Mouse (Mus musculus): ENCODE data around the gene Nmur1.

Gene Nmur1

DNA sequence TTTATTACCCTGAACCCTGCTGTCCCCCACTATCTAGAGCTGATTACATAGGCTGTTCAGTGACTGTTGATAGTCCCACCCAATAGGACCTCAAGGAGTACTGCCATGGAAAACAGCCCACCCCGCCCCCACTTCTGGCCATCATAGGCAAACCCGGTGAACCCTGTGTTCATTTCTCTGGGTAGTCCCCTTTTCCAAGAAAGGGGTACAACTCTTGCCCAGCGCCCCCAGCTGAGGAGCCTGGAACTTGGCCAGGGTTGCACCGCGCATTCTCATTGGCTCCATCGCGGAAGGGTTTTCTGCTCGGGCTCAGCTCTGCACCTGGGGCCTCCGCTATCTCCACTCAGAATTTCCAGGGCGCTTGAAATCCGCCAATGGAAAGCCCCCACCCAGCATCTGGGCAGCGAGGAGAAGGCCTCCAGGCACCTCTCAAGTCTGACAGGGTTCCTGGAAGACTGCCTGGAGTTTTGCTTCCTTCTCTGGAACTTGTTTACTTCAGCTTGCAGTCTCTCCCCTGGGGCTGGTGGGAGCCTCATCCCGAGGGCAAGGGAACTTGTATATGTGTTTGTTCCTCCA lies 21.7 kb upstream of the Nmur1 start:
- POLR2A ChIA-PET = interaction anchor here in 3 of 4 experiments (0.7 to 22.9 kb wide), 31 partner anchors 8 to 89 kb away, joined by 3 to 638 read pairs (median 4); partner anchors contain the start of genes Ptma (in 3 of the 3) and Ncl (in 1 of the 3)
- CTCF ChIA-PET = interaction anchor here (0.6 to 1.3 kb wide), 17 partner anchors 17 to 594 kb away, joined by 3 to 7 read pairs (median 4); no protein-coding TSS in a partner anchor

- CTCF ChIA-PET = interaction anchor here (0.6 to 1.8 kb wide), 11 partner anchors 13 to 1520 kb away, joined by 3 to 10 read pairs (median 3); no protein-coding TSS in a partner anchor
These were observed 17.6 kb upstream of the Nmur1 start for GRCm38 (mm10) chr1:86443386-86444172.

DNA sequence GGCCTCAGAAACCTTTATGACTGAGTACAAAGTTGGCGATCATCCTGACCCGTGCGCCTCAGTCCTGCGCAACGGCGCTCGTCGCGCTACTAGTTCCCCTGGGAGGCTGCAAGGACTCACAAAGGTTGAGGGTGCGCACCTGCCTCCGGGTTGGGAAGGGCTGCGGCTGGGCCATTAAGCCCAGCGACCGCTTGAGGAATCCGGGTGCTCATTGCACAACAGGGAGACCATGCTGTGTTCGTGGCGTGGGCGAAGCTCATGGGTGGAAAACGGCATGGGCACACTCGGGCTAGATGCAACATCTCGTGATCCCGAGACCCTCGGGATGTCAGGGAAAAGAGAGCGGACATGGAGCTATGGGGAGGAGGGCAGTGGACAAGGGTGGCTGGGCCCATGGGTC lies 16.8 kb upstream of the Nmur1 start:
- CTCF ChIA-PET = interaction anchor here (0.6 to 1.8 kb wide), 10 partner anchors 13 to 803 kb away, joined by 3 to 10 read pairs (median 3); no protein-coding TSS in a partner anchor
- POLR2A ChIA-PET = interaction anchor here (0.6 to 22.9 kb wide), 67 partner anchors 9 to 1719 kb away, joined by 3 to 638 read pairs (median 5); partner anchors contain the start of genes Ptma (in 4 of the 4), Ncl (in 2 of the 4), Pde6d (in 2 of the 4) and Cops7b (in 1 of the 4)

More at GRCm38 (mm10) chr1:86443386-86444172, 17.6 kb upstream of the Nmur1 start:
- POLR2A ChIA-PET = interaction anchor here (0.6 to 22.9 kb wide), 69 partner anchors 9 to 1718 kb away, joined by 3 to 638 read pairs (median 5); partner anchors contain the start of genes Ptma (in 4 of the 4), Ncl (in 2 of the 4), Pde6d (in 2 of the 4) and Cops7b (in 1 of the 4)

DNA sequence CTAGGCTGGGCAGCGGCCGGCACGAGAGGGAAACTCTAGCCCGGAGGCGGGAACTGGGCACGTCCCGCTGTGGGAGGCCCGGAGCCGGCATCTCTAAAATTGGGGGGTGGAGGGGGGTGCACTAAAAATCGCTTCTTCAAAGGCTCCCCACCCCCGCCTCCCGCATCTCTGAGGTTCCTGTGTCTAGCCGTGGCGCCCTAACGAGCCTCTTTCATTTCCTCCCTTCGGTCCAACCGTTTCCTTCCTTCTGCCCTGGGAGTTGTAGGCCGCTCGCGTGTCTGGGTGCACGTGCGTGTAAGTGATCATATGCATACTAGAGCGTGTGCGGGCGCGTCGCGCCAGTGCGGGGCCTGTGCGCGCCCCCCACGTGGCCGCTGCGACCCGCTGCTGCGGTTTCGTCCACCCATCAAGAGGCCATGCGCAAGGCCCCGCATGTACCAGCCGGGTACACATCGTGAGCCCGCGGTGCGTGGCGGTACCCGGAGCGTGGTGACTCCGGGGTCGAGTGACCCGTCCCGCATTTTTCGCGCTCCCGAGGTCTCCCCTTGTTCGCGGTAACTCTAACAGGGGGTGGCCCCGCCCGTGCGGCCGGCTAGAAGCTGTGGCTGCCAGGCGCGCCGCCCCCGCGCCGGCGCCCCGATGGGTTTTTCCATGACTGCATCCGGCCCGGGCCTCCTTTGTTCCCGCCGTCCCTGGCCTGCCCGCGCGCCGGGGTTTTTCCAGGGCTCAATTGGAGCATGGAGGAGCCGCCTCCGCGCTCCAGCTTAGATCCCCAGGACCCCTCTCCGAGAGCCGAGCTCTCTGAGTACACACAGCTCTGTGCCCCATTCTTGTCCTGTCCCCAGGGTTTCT lies 16.2 kb upstream of the Nmur1 start:
- ChIA-PET CTCF (interaction anchor here (0.6 to 1.8 kb wide), 10 partner anchors 12 to 804 kb away, joined by 3 to 10 read pairs (median 3); no protein-coding TSS in a partner anchor), POLR2A (interaction anchor here (0.6 to 22.9 kb wide), 68 partner anchors 8 to 1719 kb away, joined by 3 to 638 read pairs (median 5); partner anchors contain the start of genes Ptma (in 4 of the 4), Ncl (in 2 of the 4), Pde6d (in 2 of the 4) and Cops7b (in 1 of the 4))

DNA sequence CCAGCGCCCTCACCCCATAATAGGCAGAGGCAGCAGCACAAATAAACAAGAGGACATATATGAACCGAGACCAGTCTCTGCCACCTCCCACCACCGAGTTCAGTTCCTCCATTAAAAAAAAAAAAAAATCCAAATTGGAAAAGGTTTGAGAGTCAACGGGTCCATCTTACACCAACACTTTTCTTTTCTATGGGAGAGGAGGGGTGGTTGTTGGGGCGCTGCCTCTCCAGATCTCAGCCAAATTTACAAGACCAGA lies 15.6 kb upstream of the Nmur1 start:
- CTCF ChIA-PET = interaction anchor here in 3 of 4 experiments (0.7 to 3.1 kb wide), 4 partner anchors 10 to 141 kb away, joined by 3 to 23 read pairs (median 4); partner anchors contain the start of genes Cops7b (in 1 of the 3) and Pde6d (in 1 of the 3)
- POLR2A ChIA-PET = interaction anchor here in 3 of 4 experiments (0.8 to 22.9 kb wide), 18 partner anchors 12 to 87 kb away, joined by 3 to 638 read pairs (median 20); partner anchors contain the start of genes Ptma (in 3 of the 3) and Ncl (in 1 of the 3)

- ChIA-PET CTCF (interaction anchor here in 3 of 4 experiments (0.7 to 3.1 kb wide), 17 partner anchors 10 to 141 kb away, joined by 3 to 23 read pairs (median 5); partner anchors contain the start of genes Cops7b (in 1 of the 3), Pde6d (in 1 of the 3) and Ptma (in 1 of the 3)), POLR2A (interaction anchor here (0.6 to 22.9 kb wide), 41 partner anchors 9 to 298 kb away, joined by 3 to 638 read pairs (median 7); partner anchors contain the start of genes Ptma (in 3 of the 4), Ncl (in 2 of the 4), Cops7b (in 1 of the 4) and Pde6d (in 1 of the 4))
These were observed 15.1 kb upstream of the Nmur1 start for GRCm38 (mm10) chr1:86440887-86441723.

- CTCF ChIA-PET = interaction anchor here (0.5 to 3.1 kb wide), 44 partner anchors 8 to 327 kb away, joined by 3 to 23 read pairs (median 4); partner anchors contain the start of gene Ptma (in 1 of the 4)
- POLR2A ChIA-PET = interaction anchor here (0.6 to 22.9 kb wide), 55 partner anchors 10 to 210 kb away, joined by 3 to 638 read pairs (median 5); partner anchors contain the start of genes Ptma (in 3 of the 4), Ncl (in 2 of the 4), Cops7b (in 1 of the 4) and Pde6d (in 1 of the 4)
These were observed 14.3 kb upstream of the Nmur1 start for GRCm38 (mm10) chr1:86440171-86440886.

DNA sequence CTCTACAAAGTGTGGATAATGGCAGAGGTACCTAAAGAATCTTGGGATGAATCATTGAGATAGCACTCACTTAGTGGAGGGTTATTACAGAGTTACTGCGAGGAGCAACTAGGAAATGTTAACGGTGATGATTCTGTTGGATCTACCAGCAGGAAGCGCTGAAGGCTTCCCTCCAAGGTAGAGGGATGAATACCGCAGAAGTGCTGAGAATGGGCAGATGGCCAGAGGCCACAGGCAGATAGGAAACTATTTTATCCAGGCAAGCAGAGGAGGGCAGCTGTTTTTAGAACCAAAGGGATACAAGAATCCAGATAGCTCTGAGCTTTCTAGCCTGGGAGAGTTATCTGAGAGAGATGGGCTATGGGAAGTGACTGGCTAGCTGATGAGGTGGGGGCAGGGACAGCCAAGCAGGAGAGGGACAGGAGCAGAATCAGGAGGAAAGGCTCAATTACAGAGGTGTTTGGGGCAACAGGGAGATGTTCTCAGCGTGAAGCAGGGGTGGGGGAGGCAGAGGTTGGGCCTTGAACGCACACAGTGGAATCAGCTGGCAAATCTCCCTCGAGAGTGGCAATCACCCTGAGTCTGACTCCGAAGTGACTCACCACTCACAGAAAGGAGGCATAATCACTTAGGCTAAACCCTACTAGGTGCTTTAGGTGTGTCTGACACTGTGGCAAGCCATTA lies 13.6 kb upstream of the Nmur1 start:
- ChIA-PET CTCF (interaction anchor here (0.5 to 3.1 kb wide), 53 partner anchors 9 to 814 kb away, joined by 3 to 23 read pairs (median 4); partner anchors contain the start of gene Ptma (in 1 of the 4)), POLR2A (interaction anchor here (0.5 to 22.9 kb wide), 58 partner anchors 9 to 210 kb away, joined by 3 to 638 read pairs (median 5); partner anchors contain the start of genes Ptma (in 3 of the 4), Ncl (in 2 of the 4), Cops7b (in 1 of the 4) and Pde6d (in 1 of the 4))

GRCm38 (mm10) chr1:86438501-86438900 lies 12.5 kb upstream of the Nmur1 start:
- CTCF ChIA-PET = interaction anchor here (0.7 to 3.1 kb wide), 17 partner anchors 8 to 815 kb away, joined by 3 to 23 read pairs (median 5); no protein-coding TSS in a partner anchor
- POLR2A ChIA-PET = interaction anchor here in 3 of 4 experiments (0.6 to 22.9 kb wide), 31 partner anchors 9 to 90 kb away, joined by 3 to 638 read pairs (median 8); partner anchors contain the start of genes Ptma (in 3 of the 3), Ncl (in 2 of the 3) and Tex44 (in 1 of the 3)

- POLR2A ChIA-PET = interaction anchor here (0.6 to 22.9 kb wide), 36 partner anchors 8 to 124 kb away, joined by 3 to 638 read pairs (median 5); partner anchors contain the start of genes Ncl (in 2 of the 4) and Ptma (in 2 of the 4)
These were observed 11.9 kb upstream of the Nmur1 start for GRCm38 (mm10) chr1:86438014-86438319.

GRCm38 (mm10) chr1:86437219-86438013 lies 11.4 kb upstream of the Nmur1 start:
- POLR2A ChIA-PET = interaction anchor here (0.6 to 22.9 kb wide), 38 partner anchors 8 to 1253 kb away, joined by 3 to 638 read pairs (median 5); partner anchors contain the start of genes Ptma (in 3 of the 4) and Ncl (in 2 of the 4)
- CTCF ChIA-PET = interaction anchor here (0.5 to 1.9 kb wide), 12 partner anchors 10 to 377 kb away, joined by 3 to 6 read pairs (median 3); no protein-coding TSS in a partner anchor

More at GRCm38 (mm10) chr1:86438014-86438319, 11.9 kb upstream of the Nmur1 start:
- CTCF ChIA-PET = interaction anchor here in 3 of 4 experiments (0.5 to 1.9 kb wide), 10 partner anchors 11 to 163 kb away, joined by 3 to 5 read pairs (median 3); no protein-coding TSS in a partner anchor

- ChIA-PET POLR2A (interaction anchor here (0.9 to 22.9 kb wide), 53 partner anchors 8 to 376 kb away, joined by 3 to 638 read pairs (median 5); partner anchors contain the start of genes Ncl (in 3 of the 4), Ptma (in 3 of the 4), Nmur1 (in 1 of the 4) and Tex44 (in 1 of the 4)), CTCF (interaction anchor here in 3 of 4 experiments (0.5 to 2.2 kb wide), 9 partner anchors 8 to 99 kb away, joined by 3 to 5 read pairs (median 4); no protein-coding TSS in a partner anchor)
These were observed 9.3 kb upstream of the Nmur1 start for GRCm38 (mm10) chr1:86435302-86435821.

DNA sequence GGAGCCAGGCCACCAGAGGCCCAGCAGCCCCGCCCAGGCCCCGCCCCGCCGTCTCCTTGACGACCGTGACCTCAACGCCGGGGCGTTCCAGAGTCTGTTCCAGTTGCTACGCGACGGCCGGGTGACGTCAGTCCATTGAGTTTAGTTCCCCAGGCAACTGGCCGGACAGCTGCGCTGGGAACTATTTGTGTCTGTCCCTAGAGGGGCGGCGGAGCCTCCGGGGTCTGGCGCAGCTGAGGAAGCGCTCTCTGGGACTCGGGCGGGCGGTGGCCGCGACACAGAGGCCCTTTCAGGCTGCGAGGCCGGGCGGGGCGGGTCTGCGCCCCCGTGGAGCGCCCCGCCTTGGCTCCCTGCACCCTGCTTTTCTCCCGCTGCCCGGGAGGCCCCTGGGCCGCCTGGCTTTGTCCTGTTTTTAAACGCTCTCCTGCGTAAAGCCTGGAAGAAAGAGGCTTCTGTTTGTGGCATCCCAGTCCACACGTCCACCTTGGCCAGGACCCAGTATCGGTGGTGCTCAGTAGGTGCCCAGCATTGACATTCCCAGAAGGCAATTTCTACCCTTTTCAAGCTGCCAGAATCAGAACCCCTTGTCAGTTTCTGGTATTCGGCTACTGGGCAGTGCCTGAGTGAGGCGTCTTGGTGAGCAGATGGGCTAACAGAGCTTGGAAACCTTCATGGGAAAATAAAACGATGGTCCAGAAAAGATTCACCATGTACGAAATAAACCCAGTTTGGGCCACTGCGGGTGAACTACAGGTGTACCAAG lies 8.6 kb upstream of the Nmur1 start:
- POLR2A ChIA-PET = interaction anchor here (0.6 to 22.9 kb wide), 53 partner anchors 8 to 375 kb away, joined by 3 to 638 read pairs (median 5); partner anchors contain the start of genes Ncl (in 3 of the 4) and Ptma (in 3 of the 4)

More for the DNA sequence above, 8.6 kb upstream of the Nmur1 start:
- CTCF ChIA-PET = interaction anchor here in 2 of 4 experiments (0.6 to 2.2 kb wide), 8 partner anchors 19 to 125 kb away, joined by 3 to 5 read pairs (median 3); no protein-coding TSS in a partner anchor
